Mouse (Mus musculus) heart, adult 2 months (tissue): ENCODE data around the gene Abhd2. TPM values are rescaled to one million over a fixed set of nuclear protein-coding genes. Genes with fewer than 3 reads are reported as not detected.

Experiments
- DNase-seq, 2 experiments: peaks; one replicate each; pipeline ENCODE4 v3.0.0; 2021
- H3K27ac ChIP-seq: fragments of 200-600 bp; 2 replicates; pipeline ENCODE4 v1.8.1; 2022
- H3K27me3 ChIP-seq: fragments of 200-500 bp; 2 replicates; pipeline ENCODE4 v1.6.1; 2012; ENCODE audit warnings: mild to moderate bottlenecking, low read length, inconsistent platforms, mixed read lengths; ENCODE audit not compliant: control insufficient read depth, insufficient read depth
- H3K36me3 ChIP-seq: fragments of 200-500 bp; 2 replicates; pipeline ENCODE4 v1.6.1; 2012; ENCODE audit warnings: low read length, inconsistent platforms; ENCODE audit not compliant: control insufficient read depth, insufficient read depth
- H3K4me1 ChIP-seq: fragments of 200-500 bp; 2 replicates; pipeline ENCODE4 v1.6.1; 2011; ENCODE audit warnings: low read length; ENCODE audit not compliant: control insufficient read depth, insufficient read depth
- H3K4me3 ChIP-seq: fragments of 200-600 bp; 2 replicates; pipeline ENCODE4 v1.8.1; 2022
- H3K79me2 ChIP-seq: fragments of 200-500 bp; replicated peaks from 2 replicates; pipeline ENCODE4 v1.6.1; 2012; ENCODE audit warnings: mild to moderate bottlenecking, inconsistent platforms, low read length, moderate library complexity, mixed read lengths; ENCODE audit not compliant: control insufficient read depth, insufficient read depth
- H3K9ac ChIP-seq: fragments of 200-500 bp; 2 replicates; pipeline ENCODE4 v1.6.1; 2012; ENCODE audit warnings: low read depth, mild to moderate bottlenecking, control low read depth, inconsistent platforms, low read length, mixed read lengths
- CTCF ChIP-seq: fragments of 200-600 bp; IDR thresholded peaks from 2 replicates; pipeline ENCODE4 v1.8.1; 2022; ENCODE audit warnings: antibody characterized with exemption, mild to moderate bottlenecking, moderate library complexity
- EP300 ChIP-seq: fragments of 200-500 bp; IDR thresholded peaks from 2 replicates; pipeline ENCODE4 v1.6.1; 2011; ENCODE audit warnings: low read depth, low read length, control low read depth; ENCODE audit not compliant: insufficient read depth
- POLR2A ChIP-seq: fragments of 200-500 bp; IDR thresholded peaks from 2 replicates; pipeline ENCODE4 v1.6.1; 2011; ENCODE audit warnings: mild to moderate bottlenecking, low read depth, low read length, control low read depth; ENCODE audit not compliant: insufficient read depth
- WGBS: fragments of 180-500 bp; shearing (Covaris S2); methylation state at CpG from one replicate; pipeline ENCODE4 v1.1.7; 2018; 5-methylcytosine and 5-hydroxymethylcytosine counted together
- intact Hi-C: fragments of 180-260 bp; cut with DNase I; formaldehyde crosslinking; loops from one replicate; pipeline ENCODE4 v1.15.1; 2025
- polyA plus RNA-seq: library from polyadenylated mRNA; depleted of rRNA; stranded (reverse); fragments of >200 nt; gene quantifications from 2 replicates; pipeline ENCODE4 v1.2.3, GENCODE M21; 2012
- total RNA-seq, 2 experiments: library from RNA; stranded (reverse); gene quantifications; 2 replicates each; pipeline ENCODE4 v1.2.3; 2021

Gene Abhd2
- total and polyA plus RNA-seq, 3 experiments: 8.4 to 36.3 (median 33.8) TPM

GRCm38 (mm10) chr7:79314517-79314916 is 41.5 kb downstream of the Abhd2 start:
- Histone ChIP-seq H3K9ac (no peak overlapping the region), H3K27me3 (no peaks in the 10 kb centered on the region), H3K79me2 (no peaks in the 10 kb centered on the region), H3K4me1 (peaks cover 16% of the 10 kb centered on the region), H3K36me3 (peaks cover 5% of the 10 kb centered on the region; the same call in 1 of the 2 replicates), H3K4me3 (no peak overlapping the region), H3K27ac (no peak overlapping the region)
- DNase-seq: no peak
- WGBS: 80% methylated on average over 5 of the region's 5 CpGs
- intact Hi-C loops: no loop called here
- TF ChIP-seq CTCF (no peak), POLR2A (no peak), EP300 (no peak)

GRCm38 (mm10) chr7:79315149-79315548 is 42.1 kb downstream of the Abhd2 start:
- peaks cover 14% of the 10 kb centered on the region for H3K4me1 ChIP-seq
- H3K9ac ChIP-seq: no peak overlapping the region
- H3K36me3 ChIP-seq: peaks cover 2% of the 10 kb centered on the region; the same call in 1 of the 2 replicates
- H3K27ac ChIP-seq: no peak overlapping the region
- H3K79me2 ChIP-seq: no peaks in the 10 kb centered on the region
- intact Hi-C loops: no loop called here
- no peak for DNase-seq
- WGBS: 82% methylated on average over 8 of the region's 8 CpGs
- TF ChIP-seq CTCF (no peak), EP300 (no peak), POLR2A (no peak)
- no peaks in the 10 kb centered on the region for H3K27me3 ChIP-seq
- no peak overlapping the region for H3K4me3 ChIP-seq

- 44% methylated on average over 10 of the region's 10 CpGs for WGBS
- TF ChIP-seq EP300 (no peak), CTCF (no peak)
- Histone ChIP-seq H3K27me3 (no peaks in the 10 kb centered on the region), H3K4me1 (peaks cover 12% of the 10 kb centered on the region), H3K27ac (no peak overlapping the region), H3K36me3 (no peaks in the 10 kb centered on the region), H3K79me2 (no peaks in the 10 kb centered on the region), H3K9ac (no peak overlapping the region), H3K4me3 (no peak overlapping the region)
- intact Hi-C loops: no loop called here
- DNase-seq: no peak
Observed at GRCm38 (mm10) chr7:79316069-79316695, 43.2 kb downstream of the Abhd2 start.

GRCm38 (mm10) chr7:79317576-79317975 is 44.6 kb downstream of the Abhd2 start:
- H3K4me1 ChIP-seq: peaks cover 10% of the 10 kb centered on the region
- no peaks in the 10 kb centered on the region for H3K79me2 ChIP-seq
- no peak overlapping the region for H3K4me3 ChIP-seq
- intact Hi-C loops: no loop called here
- H3K9ac ChIP-seq: no peak overlapping the region
- no peaks in the 10 kb centered on the region for H3K36me3 ChIP-seq
- H3K27me3 ChIP-seq: no peaks in the 10 kb centered on the region
- no peak overlapping the region for H3K27ac ChIP-seq
- TF ChIP-seq EP300 (no peak), CTCF (no peak), POLR2A (no peak)
- WGBS: 87% methylated on average over 7 of the region's 7 CpGs
- DNase-seq: no peak

- no peak for DNase-seq
- H3K27ac ChIP-seq: no peak overlapping the region
- intact Hi-C loops: no loop called here
- no peaks in the 10 kb centered on the region for H3K27me3 ChIP-seq
- no peak overlapping the region for H3K4me3 ChIP-seq
- H3K4me1 ChIP-seq: peaks cover 10% of the 10 kb centered on the region
- WGBS: 80% methylated on average over 13 of the region's 13 CpGs
- no peaks in the 10 kb centered on the region for H3K79me2 ChIP-seq
- no peaks in the 10 kb centered on the region for H3K36me3 ChIP-seq
- H3K9ac ChIP-seq: no peak overlapping the region
- no peak for TF ChIP-seq CTCF
- no peak for TF ChIP-seq POLR2A
- no peak for TF ChIP-seq EP300
Observed at GRCm38 (mm10) chr7:79318110-79318801, 45.3 kb downstream of the Abhd2 start.

GRCm38 (mm10) chr7:79323855-79324254 is 50.9 kb downstream of the Abhd2 start:
- H3K27ac ChIP-seq: no peak overlapping the region

More at GRCm38 (mm10) chr7:79323855-79324254, 50.9 kb downstream of the Abhd2 start:
- Histone ChIP-seq H3K9ac (no peak overlapping the region), H3K79me2 (no peaks in the 10 kb centered on the region), H3K4me3 (no peak overlapping the region), H3K36me3 (no peaks in the 10 kb centered on the region), H3K4me1 (no peaks in the 10 kb centered on the region), H3K27me3 (no peaks in the 10 kb centered on the region)
- no peak for DNase-seq
- intact Hi-C loops: no loop called here
- no peak for TF ChIP-seq EP300
- no peak for TF ChIP-seq CTCF
- no peak for TF ChIP-seq POLR2A
- 69% methylated on average over 8 of the region's 8 CpGs for WGBS
